8 mouse cellular contexts compared by ENCODE assay signal in genomic region chr4:125132394-125132793, GRCm38 (mm10). TPM values are rescaled to one million over a fixed set of nuclear protein-coding genes. Genes with fewer than 3 reads are reported as not detected.
DNase-seq lines count a peak whose midpoint lies in the region; ATAC-seq lines count a peak whose summit lies in the region.

No protein-coding gene starts in this region.

- intact Hi-C loops in heart, postnatal 10 days (cut with DNase I) = no loop called here

- peak; percentile 63 to 77 for DNase-seq in heart, postnatal 10 days
- no peak for DNase-seq in heart, adult 9 months (ENCODE audit: low spot score in 2 of 2)
- peak; percentile 34 to 68 for DNase-seq in urinary bladder, postnatal 36 days (ENCODE audit: low spot score in 2 of 2)
- DNase-seq in urinary bladder, postnatal 10 days (ENCODE audit: low spot score) = no peak
- peak; percentile 40 to 48 for DNase-seq in cerebellum, postnatal 36 days
- peak; percentile 83 for DNase-seq in kidney, postnatal 4 days
- peak; percentile 69 to 79 for DNase-seq in natural killer cell, adult 2 months (ENCODE audit: low spot score in 2 of 2)

- no peak for ATAC-seq in inflammation-experienced regulatory T-cells, adult 6 months

RNA-seq across cellular contexts. Expression of gene Zc3h12a, which starts 4.8 kb away (rescaled TPM):
- 1 to 10 TPM; 1.8 to 3.1 TPM for total RNA-seq in heart, postnatal 10 days (2021)
- 1 to 10 TPM; 4.6 to 6.5 (median 6.5) TPM for polyA plus RNA-seq in inflammation-experienced regulatory T-cells, adult 6 months (2017; shearing (Covaris generic))

RNA-seq across cellular contexts. Expression of gene Meaf6, which starts 47.5 kb away (rescaled TPM):
- total RNA-seq in heart, postnatal 10 days (2021) = 10 to 100 TPM; 27.7 to 31.4 TPM
- 10 to 100 TPM; 60.4 to 68.9 (median 64.1) TPM for polyA plus RNA-seq in inflammation-experienced regulatory T-cells, adult 6 months (2017; shearing (Covaris generic))

Comparison
In these comparisons a context has a peak if more than half of its experiments do, and no peak if none do; other contexts are left out.
1. DNase-seq: peak in heart, postnatal 10 days (2 of 2), urinary bladder, postnatal 36 days (2 of 2), cerebellum, postnatal 36 days (2 of 2), kidney, postnatal 4 days (2 of 2) and natural killer cell, adult 2 months (2 of 2); none in heart, adult 9 months (0 of 2) and urinary bladder, postnatal 10 days (single experiment).